Mouse (Mus musculus) G1E (cell line): ENCODE measurements around the gene Slc44a5.

Experiments used
- CTCF ChIP-seq: IDR thresholded peaks from 2 replicates; pipeline ENCODE4 v1.5.1; 2012; ENCODE audit warnings: low read depth, low read length, inconsistent platforms, mixed read lengths
- GATA1 ChIP-seq: IDR thresholded peaks from 2 replicates; pipeline ENCODE4 v1.6.1; 2012; ENCODE audit warnings: borderline replicate concordance, low read length, inconsistent platforms, mixed read lengths
- GATA2 ChIP-seq: IDR thresholded peaks from 2 replicates; pipeline ENCODE4 v1.6.1; 2012; ENCODE audit warnings: low read depth, low read length, inconsistent platforms, borderline replicate concordance
- POLR2AphosphoS5 ChIP-seq: IDR thresholded peaks from 2 replicates; pipeline ENCODE4 v1.6.1; 2012; ENCODE audit warnings: low read depth, low read length, inconsistent platforms; ENCODE audit not compliant: insufficient replicate concordance
- TAL1 ChIP-seq: conservative IDR thresholded peaks from 2 replicates; pipeline ENCODE4 v1.6.1; 2012; ENCODE audit warnings: low read depth, low read length, inconsistent platforms, mixed read lengths

DNA sequence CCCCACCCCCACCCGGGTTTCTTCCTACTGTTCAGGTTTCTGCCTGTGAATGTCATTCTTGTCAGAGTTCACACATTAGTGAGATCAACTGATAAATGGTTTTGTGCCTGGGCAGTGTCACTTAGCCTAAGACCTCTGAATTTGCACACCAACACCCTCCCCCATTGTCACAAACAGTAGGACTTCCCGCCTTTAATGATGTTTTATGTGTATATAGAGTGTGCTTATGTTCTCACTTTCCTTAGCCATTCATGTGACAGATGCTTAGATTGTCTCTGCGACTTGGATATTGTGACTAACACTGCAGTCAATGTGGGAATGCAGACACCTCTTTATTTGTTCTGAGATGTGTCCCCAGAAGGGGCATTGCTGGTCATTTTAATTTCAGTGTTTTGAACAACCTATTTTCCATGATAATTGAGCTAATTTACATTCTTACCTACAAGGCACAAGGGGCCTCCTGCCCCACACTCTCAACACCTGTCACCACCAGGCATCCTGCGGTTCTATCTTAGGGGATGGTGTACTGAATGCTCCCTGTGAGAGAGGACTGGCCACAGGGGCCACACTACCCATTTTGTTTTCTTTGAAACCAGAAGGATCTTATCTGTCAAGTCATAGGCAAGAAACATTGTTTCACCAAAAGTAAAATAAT is 236.7 kb downstream of the Slc44a5 start:
- TF ChIP-seq CTCF, result no peak
- TF ChIP-seq POLR2AphosphoS5, result no peak
- no peak for TF ChIP-seq GATA1
- TF ChIP-seq TAL1, result no peak
- no peak for TF ChIP-seq GATA2
